Mouse (Mus musculus) cerebellum, postnatal 4 days (tissue): ENCODE results near the gene Nox4.
A peak's percentile ranks its signal among the peaks of the same experiment; 100 is the strongest.

Experiments
- DNase-seq, 2 experiments: peaks; one replicate each; pipeline ENCODE4 v3.0.0; 2022; ENCODE audit warnings: low spot score in 2 of 2, mixed read lengths in 1 of 2

Gene Nox4

DNA sequence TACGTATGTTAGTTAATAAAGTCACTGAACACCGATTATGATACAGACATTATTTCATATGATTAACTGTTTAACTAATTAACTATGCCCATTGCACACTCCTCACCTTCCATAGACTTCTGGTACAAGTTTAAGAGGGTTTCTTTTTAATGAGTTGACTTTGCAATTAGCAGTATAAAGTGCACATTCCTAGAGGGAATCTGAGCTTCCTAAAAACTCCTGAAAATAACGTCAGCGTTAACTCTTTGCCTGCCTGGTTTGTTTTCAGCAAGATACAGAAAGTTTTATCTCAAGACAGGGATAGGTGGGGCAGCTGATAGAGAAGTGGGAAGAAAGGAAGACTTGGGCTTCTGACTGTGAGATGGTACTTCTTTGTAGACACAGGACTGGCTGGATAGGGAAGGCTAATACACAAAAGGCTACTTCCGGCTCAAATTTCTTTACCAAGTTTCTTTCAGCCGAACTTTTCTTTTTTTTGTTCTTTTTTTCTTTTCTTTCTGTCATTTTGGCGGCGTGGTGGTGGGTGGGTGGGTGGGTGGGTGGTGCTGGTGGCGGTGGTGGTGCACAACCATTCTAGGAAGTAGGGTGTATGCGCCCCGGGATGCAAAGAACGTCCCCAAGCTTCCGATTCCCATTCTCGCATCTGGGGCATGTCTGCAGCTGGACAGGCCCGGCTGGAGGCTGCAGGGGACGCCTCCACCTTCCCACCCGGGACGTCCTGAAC, at the start of gene Nox4:
TSS of gene Nox4 (plus strand) at position 241 of the 724 bp plus-strand sequence.
- DNase-seq = no peak

- DNase-seq = no peak
These were observed 41.1 kb upstream of the Nox4 start for GRCm38 (mm10) chr7:87204751-87205150.

GRCm38 (mm10) chr7:87221712-87222111, 24.2 kb upstream of the Nox4 start:
- no peak for DNase-seq

GRCm38 (mm10) chr7:87222751-87223150, 23.1 kb upstream of the Nox4 start:
- no peak for DNase-seq

DNA sequence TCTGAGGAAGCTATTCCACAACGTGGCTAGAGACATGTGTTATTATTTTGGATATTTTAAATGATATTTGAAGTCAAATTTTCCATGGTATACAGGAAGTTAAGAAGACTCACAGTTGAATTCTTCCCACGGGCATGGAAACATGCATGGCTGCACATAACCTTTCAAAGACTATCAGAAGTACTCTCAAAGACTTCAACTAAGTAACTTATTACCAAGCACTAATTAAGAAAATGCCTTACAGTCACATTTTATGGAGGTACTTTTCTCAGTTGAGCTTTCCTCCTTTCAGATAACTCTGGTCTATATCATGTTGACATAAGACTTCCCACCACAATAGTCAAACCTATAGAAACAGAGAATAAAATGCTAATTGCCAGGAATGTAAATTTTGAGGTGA, 20.3 kb upstream of the Nox4 start:
- no peak for DNase-seq

- no peak for DNase-seq
These were observed 18.6 kb upstream of the Nox4 start for GRCm38 (mm10) chr7:87227051-87227948.

- no peak for DNase-seq
These were observed 16.4 kb upstream of the Nox4 start for GRCm38 (mm10) chr7:87229502-87229901.

- no peak for DNase-seq
These were observed 4.8 kb upstream of the Nox4 start for GRCm38 (mm10) chr7:87241139-87241538.

DNA sequence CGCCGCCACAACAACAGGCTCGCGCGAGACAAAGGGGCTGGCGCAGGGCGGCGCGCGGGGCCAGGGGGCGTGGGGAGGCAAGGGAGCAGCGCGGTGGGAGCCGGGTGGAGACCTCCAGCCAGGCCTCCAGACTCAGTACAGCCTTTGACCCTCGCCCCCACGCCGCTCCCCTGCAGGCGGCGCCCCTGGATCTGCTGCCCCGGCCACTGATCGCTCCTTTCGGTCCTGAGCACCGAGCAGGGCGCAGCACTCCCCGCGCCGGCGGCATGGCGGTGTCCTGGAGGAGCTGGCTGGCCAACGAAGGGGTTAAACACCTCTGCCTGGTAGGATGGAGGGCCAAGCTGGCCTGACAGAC, 661 bp downstream of the Nox4 start:
- DNase-seq = peak in 1 of 2 experiments; percentile 19

DNA sequence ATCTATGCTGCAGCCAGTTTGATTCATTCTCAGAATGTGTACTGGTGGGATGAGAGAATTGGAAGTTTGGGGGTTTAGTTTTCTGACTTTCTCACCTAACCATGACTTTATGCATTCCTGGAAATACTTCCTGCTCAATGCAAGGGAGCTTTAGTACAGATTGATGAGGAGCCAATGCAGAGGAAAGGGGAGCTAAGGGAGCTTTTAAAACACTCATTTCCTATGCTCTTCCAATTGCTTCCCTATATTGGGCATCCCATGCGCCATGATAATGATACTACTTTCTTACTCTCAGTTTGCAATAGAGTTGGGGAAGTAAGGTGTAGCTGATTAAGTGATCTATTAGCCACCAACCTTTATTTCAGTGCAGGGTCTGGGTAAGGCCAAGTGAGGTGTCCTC, 1.0 kb downstream of the Nox4 start:
- no peak for DNase-seq

DNA sequence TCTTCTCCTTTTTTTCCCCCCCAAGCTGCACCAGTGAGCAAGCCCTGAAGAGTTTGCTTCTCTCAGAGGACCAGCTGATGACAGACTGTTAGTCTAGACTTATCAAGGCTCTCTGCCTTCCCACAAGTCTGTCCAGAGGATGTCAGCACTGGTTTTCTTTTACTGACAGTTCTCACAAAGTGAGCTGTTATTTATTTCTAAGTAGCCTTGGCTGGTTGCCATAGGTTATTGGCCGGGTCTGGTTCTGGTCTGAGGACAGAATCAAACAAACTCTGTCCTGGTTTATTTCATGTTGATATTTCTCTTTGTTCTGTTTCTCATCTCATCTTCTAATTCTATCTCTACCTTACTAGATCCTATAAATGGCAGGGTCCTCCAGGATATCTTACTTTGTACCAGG, 2.0 kb downstream of the Nox4 start:
- no peak for DNase-seq

DNA sequence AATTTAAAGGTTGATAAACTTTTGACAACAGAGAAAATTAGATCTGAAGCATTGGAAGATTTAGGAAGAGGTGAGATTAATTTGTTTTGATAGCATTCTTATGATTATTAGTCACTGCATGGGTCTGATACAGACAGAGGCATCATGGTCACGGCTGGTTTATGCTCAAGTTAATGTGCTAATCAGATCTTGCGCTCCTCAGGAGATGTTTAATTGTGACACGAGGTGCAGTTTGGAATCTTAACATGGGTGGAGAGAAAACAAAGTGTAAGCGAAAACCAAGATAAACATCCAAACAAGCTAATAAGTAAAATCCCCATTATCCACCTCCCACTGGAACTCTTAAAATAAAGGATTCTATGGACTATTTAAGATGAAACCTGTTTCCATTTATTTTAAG, 6.2 kb downstream of the Nox4 start:
- no peak for DNase-seq

DNA sequence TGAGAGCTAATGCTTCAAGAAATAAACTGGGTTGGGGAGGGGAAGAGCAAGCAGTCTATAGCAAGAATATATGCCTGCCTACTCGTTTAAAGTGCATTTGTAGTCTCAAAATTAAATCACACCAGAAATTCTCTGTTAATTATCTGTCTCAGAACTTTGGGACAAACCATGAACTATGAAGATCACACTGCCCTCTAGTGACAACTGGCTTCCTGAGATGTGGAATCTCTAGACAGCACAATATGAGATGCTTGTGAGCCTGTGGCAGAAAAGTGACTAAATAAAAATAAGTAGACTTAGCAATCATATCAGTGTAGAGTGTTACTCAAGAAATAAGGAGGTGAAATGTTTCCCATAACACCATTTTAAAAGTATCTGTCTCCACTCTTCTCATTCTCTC, 31.3 kb downstream of the Nox4 start:
- DNase-seq = peak in 1 of 2 experiments; percentile 14

DNA sequence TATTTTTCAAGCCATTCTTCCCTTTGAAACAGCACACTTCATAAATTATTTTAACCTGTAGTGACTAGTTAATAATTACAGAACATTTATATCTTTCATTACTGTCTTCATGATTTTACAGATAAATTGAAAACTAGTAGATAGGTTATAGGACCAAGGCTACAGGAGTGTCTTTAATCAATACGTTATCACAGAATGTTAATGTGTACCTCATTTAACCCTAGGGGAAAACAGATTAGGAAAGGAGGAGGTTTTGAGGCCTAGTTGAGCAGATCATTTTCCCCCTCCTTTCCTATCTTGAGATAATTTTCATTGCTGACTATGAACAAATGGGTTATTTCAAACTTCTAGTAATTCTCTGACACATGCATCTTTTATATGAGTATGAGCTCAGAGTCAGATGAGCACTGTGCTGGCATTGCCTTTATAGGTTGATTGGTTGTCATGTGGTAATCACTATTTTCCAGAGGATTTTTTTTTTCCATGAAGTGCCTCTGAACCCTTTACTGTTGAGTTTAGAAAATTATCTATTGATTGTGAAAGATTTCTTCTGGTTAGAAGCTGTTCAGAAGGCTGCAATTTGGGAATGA, 57.9 kb downstream of the Nox4 start:
- no peak for DNase-seq

DNA sequence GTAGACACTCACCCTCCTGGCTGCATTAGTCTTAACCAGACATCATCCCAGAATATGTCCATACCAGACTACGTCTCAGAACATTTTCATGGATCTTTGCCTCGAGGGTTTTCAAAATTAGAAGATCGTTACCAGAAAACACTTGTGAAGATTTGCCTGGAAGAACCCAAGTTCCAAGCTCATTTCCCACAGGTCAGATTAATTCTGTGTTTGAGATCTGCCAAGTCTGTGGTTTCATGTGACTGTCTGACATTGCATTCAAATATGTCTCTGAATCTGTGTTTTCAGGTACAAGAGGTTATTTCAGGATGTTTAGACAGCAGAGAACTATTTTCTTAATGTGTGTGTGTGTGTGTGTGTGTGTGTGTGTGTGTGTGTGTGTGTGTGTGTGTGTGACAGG, 75.7 kb downstream of the Nox4 start:
- no peak for DNase-seq

DNA sequence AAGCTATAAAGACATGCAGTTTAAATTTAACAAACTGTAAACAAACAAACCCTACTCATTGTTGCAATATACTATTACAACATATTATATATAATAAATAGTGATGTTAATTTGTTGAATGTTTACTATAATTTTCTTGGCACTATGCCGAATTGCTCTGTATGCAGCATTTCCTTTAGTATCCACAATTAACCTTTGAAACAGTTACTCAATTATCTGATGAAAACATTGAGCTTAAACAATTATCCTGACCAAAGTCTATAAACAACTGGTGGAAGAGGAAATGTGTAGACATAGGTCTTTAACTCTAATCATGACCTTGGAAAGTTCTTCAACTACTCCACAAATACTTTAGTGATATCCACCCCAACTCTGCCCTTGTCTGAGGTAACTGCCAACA, 76.2 kb downstream of the Nox4 start:
- no peak for DNase-seq

DNA sequence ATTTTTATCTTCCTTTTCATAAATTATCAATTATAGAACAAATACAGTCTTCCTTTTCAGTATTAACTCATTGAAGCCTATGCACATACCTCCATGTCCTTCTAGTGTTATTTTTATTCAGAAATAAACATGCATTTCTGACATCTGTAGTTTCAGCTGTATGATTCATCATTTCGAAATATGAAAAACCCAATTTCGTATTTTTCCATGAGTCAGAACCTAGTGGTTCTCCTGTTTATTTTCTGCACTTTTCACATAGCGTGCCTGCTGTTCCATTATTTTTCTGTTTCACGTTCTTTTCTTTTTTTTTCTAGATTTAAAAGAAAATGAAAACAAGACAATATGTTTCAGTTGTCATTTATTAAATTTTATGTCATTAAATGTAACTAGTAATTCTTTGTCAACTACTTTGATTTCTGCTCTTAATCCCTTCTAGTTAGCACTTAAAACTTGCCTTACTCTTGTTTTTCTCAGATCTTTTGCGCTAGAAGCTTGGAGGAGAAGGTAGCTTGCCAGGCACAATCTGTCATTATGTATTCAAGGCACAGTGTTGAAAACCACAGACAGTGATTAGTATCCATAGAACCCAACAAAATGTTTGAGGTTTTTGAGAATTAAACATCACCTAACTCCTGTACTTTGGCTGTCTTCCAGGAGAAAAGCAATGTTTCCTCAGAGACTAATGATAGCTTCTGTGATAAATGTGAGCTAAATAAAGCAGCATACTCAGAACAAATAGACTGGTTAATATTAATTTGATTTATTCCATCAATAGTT, 85.1 kb downstream of the Nox4 start:
- no peak for DNase-seq

DNA sequence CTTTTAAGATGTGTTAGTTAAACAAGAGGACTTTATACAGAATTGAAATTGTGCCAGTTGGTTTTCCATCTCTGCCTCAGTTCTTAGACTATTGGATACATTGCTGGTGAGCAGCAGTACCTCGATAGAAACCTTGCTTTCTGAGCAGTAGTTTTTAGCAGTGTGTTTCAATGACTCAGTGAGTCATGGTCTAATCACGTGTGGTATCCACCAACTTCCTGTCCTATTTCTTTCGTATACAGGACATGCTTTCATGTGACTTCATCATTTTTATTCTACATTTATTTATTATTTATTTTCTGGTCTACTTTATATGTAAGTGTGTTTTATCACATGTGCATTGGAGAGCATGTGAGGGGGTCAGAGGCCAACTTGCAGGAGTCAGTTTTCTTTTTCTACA, 99.7 kb downstream of the Nox4 start:
- DNase-seq = no peak

GRCm38 (mm10) chr7:87352818-87353217, 106.9 kb downstream of the Nox4 start:
- DNase-seq = no peak

DNA sequence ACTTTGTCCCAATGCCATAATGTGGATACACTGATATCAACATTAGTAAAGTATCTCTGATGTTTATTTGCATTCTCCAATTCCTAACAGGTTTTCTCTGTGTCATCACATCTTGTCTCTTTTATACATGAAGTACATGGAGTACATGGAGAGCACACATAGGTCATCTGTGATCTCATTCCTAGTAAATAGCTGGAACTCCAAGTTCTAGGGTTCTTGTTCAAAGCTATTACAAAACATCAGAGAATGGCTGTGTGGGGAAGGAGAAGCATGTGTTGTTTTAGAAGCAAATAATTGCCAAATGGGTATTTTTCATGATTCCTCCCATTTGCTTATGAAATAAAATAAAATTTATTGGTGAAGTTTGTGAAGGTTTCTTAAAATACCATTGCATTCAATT, 121.9 kb downstream of the Nox4 start:
- DNase-seq = no peak

- DNase-seq = no peak
These were observed 123.2 kb downstream of the Nox4 start for GRCm38 (mm10) chr7:87369131-87369530.

DNA sequence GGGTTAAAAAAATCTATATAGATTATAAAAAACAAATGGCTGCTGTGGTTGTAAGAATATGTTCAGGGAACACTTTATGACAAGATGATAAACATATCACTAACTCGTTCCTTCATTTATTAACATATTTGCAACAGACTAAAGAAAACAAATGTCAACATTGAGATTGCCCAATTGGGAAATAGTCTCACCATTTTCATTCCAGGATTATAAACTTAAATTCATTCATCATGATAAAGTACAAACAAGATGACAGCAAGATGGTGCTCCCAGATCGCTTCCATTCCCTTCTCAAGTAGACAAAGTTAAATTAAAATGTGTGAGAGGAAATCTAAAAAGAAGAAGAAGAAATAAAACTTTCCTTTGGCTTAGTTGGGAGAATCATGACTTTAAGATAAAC, 124.9 kb downstream of the Nox4 start:
- no peak for DNase-seq
